Mouse (Mus musculus): ENCODE results near the gene Gys1. TPM values are rescaled to one million over a fixed set of nuclear protein-coding genes. Genes with fewer than 3 reads are reported as not detected.
A peak's percentile ranks its signal among the peaks of the same experiment; 100 is the strongest.

The Gys1 gene
- total RNA-seq, 2 experiments from 2014 or later, result 13.5 to 15.4 TPM

- DNase-seq (ENCODE audit: low spot score in 2 of 2), result no peak
These were observed 20.5 kb upstream of the Gys1 start for GRCm38 (mm10) chr7:45413864-45414739.

DNA sequence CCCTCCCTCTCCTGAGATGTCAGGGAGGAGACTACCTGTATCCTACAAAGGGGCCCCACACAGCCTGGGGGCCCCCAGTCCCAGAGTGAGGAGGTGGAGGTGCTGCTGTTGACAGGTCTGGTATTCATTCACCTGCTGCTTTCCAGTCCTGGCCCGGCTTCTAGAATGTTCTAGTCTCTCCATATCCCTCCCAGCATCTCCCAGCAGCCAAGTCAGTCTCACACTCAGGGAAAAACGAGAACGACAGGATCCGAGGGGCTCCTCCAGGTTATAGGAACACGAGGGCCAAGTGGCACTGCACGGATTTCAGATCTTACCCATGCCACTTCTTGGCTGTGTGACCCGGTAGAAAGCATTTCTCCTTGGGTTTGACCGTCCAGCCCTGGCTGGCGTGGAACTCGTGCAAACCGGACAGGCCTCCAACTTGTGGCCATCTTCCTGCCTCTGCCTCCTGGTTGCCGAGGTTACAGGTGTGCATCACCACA is 19.9 kb upstream of the Gys1 start:
- DNase-seq (ENCODE audit: low spot score in 2 of 2), result no peak

DNA sequence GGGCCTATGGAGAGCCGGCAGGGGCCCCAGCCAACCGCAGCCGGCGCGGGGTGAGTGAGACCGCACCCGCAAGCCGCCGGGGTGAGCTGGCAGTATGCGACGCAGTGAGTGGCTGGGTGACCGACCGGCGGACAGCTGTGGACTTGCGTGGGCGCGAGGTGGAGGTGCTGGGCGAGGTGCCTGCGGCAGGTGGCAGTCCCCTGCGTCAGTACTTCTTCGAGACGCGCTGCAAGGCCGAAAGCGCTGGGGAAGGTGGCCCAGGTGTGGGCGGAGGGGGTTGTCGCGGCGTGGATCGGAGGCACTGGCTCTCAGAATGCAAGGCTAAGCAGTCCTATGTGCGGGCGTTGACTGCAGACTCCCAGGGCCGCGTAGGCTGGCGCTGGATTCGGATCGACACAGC is 19.0 kb upstream of the Gys1 start:
- DNase-seq (ENCODE audit: low spot score in 2 of 2), result peak in 1 of 2 experiments; percentile 35

DNA sequence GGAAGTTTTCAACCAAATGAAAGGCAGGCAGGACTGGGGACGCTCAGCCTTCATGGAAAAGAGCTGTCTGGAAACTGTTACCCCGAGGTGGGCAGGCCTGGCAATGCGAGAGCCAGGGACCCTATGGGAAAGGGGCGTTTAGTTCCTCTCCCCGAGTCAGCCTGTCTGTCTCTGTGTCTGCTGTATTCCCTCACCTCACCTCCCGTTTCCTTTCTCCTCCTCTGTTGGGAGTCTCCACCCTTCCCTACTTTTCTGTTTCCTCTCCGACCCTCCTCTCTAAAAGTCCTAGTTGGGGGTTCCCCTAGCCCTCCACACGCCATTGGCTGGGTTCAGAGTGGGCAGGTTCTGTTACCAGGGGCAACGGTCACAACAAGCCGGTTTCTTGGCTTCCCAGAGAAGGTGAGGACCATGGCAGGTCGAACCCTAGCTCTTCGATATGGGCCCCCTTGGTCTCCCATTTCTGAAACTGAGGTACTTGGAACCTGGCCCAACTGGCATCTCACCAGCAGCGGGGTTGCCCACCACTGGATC is 16.6 kb upstream of the Gys1 start:
- no peak for DNase-seq (ENCODE audit: low spot score in 2 of 2)

GRCm38 (mm10) chr7:45419859-45420614 is 14.6 kb upstream of the Gys1 start:
- no peak for DNase-seq (ENCODE audit: low spot score in 2 of 2)

DNA sequence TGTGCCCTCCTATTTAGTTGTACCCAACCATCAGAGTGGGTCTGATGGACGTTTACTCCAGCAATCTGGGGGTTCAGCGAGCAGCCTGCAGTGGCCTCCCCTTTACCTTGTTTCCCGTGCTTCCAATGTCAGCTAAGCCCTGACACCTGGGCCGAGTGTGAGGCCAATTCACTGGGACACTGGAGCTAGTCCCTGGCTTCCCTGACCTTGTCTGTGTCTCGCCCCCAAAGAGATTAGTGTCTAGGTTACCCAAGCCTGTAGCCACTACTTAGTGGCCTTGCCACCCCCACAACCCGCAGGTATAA is 14.1 kb upstream of the Gys1 start, which contains the start of gene Lhb:
Lhb (plus strand) TSS at position 206 of the 305 bp plus-strand sequence.
- no peak for DNase-seq (ENCODE audit: low spot score in 2 of 2)

- no peak for DNase-seq (ENCODE audit: low spot score in 2 of 2)
These were observed 13.4 kb upstream of the Gys1 start for GRCm38 (mm10) chr7:45421194-45421593.

- DNase-seq (ENCODE audit: low spot score in 2 of 2), result no peak
These were observed 8.1 kb upstream of the Gys1 start for GRCm38 (mm10) chr7:45426556-45426955.

DNA sequence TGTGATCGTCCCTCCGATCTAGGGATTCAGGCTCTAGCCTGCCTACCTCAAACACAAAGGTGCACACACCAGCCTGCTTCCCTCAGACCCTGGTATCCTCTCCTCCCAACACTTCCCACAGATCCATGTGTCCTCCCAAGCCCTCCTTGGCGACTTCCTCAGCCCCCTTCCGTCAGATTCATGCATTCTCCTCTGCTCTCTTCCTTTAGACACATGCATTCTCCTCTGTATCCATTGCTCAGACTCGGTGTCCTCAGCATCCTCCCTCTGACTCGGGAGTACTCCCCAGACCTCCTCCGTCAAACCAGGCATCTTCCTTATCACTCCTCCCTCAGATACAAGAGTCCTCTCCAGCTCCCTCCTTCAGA is 825 bp upstream of the Gys1 start:
- DNase-seq (ENCODE audit: low spot score in 2 of 2), result no peak

DNA sequence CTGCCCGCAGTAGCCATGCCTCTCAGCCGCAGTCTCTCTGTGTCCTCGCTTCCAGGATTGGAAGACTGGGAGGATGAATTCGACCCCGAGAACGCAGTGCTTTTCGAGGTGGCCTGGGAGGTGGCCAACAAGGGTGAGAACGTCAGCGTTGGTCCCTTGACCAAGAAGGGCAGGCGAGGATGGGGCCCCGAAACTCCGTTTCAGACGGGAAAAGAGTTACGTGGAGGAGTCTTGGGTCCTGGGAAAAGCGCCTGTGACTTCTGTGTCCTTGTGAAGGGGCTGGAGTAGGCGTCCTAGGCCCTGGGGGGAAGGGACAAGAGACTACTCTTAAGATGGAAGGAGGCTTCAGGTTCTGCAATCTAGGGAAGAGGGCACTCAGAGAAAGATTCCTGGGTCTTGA is 394 bp downstream of the Gys1 start:
- no peak for DNase-seq (ENCODE audit: low spot score in 2 of 2)

- DNase-seq (ENCODE audit: low spot score in 2 of 2), result no peak
These were observed 1.8 kb downstream of the Gys1 start for GRCm38 (mm10) chr7:45436444-45436843.

GRCm38 (mm10) chr7:45437046-45437445 is 2.4 kb downstream of the Gys1 start:
- no peak for DNase-seq (ENCODE audit: low spot score in 2 of 2)

DNA sequence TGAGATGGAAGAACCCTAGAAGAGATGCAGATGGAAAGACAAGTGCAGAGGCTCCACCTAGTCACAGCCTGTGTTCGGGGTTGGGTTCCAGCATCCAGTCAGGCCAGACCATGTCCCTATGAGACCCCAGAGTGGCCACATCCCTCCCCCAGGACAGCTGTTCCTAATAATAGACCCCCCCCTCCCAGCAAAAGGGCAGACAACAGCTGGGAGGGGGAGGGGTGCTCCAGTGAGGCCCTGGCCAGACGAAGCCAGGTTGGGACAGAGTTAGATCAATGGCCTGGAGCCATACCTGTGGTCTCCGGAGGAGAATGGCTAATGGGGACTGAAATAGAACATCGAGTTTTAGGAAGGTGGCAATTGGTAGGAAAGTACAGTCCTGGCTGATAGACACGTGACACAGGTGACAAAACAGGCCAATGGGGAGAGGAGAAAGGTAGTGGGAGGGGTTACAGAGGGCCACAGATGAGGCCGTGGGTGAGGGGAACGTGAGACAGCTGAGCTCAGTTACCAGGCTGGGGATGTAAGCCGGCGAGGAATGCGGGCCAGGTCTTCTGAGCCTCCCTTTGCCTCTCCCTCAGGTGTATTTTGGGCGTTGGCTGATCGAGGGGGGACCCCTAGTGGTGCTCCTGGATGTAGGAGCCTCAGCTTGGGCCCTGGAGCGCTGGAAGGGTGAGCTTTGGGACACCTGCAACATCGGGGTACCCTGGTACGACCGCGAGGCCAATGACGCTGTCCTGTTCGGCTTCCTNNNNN is 3.1 kb downstream of the Gys1 start, which contains the start of gene Ruvbl2:
Ruvbl2 (minus strand) TSS at position 576 of the 756 bp plus-strand sequence.
- no peak for DNase-seq (ENCODE audit: low spot score in 2 of 2)

- no peak for DNase-seq (ENCODE audit: low spot score in 2 of 2)
These were observed 9.1 kb downstream of the Gys1 start for GRCm38 (mm10) chr7:45443526-45444420.

DNA sequence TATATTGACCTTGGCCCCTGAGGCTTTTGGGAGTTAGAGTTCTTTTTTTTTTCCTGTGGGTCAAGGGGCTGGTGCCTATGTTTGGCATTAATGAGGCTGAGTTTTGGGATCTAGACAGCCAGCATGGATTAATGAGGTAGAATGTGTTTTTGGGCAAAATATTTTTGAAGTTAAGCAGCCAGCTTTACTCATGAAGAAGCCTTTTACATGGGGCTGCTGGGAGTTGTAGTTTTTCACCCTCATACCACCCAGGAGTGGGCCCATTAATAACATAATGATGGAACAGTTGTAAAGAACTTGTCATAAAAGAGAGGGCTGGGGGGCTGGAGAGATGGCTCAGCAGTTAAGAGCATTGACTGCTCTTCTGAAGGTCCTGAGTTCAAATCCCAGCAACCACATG is 11.9 kb downstream of the Gys1 start:
- no peak for DNase-seq (ENCODE audit: low spot score in 2 of 2)

DNA sequence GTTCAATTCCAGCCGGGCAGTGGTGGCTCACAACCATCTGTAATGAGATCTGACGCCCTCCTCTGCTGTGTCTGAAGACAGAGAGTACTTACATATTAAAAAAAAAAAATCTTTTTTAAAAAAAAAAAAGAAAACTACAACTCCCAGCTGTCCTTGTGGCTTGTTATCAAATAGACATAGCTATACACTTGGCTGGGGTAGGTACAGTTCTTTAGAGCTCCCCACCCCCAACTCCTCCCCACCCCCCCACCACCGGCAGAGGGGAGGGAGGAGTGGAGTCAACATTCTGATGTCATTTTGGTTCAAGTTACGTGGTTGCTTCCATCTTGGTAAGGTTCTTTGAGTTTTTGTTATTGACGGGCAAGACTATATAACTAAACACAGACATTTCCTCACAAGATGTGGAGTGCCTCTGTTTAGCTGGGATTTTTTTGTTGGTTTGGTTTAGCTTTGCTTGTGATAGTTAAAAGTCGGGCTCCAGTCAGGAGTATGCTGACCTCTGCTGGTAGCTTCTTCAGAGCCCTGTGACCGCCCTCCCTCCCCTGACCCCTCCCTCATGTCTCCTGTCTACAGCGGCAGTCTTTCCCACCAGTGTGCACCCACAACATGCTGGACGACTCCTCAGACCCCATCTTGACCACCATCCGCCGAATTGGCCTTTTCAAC is 12.8 kb downstream of the Gys1 start:
- DNase-seq (ENCODE audit: low spot score in 2 of 2), result no peak

DNA sequence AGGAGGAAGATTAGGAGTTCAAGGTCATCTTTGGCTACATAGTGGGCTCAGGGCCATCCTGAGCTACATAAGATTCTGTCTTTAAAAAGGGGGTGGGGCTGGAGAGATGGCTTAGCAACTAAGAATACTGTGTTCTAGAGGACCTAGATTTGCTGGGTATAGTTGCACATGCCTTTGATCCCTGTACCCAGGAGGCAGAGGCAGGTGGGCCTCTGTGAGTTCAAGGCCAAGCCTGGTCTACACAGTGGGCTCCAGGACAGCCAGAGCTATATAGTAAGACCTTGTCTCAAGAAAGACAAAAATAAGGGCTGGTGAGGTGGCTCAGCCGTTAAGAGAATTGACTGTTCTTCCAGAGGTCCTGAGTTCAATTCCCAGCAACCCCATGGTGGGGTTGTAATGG is 15.3 kb downstream of the Gys1 start:
- no peak for DNase-seq (ENCODE audit: low spot score in 2 of 2)

GRCm38 (mm10) chr7:45451344-45451982 is 16.8 kb downstream of the Gys1 start:
- DNase-seq (ENCODE audit: low spot score in 2 of 2), result peak; percentile 83 to 92

- no peak for DNase-seq (ENCODE audit: low spot score in 2 of 2)
These were observed 20.3 kb downstream of the Gys1 start for GRCm38 (mm10) chr7:45454971-45455370.

Data from layer of hippocampus, adult 18-20 months (tissue).